ENCODE assay signal across 21 mouse cellular contexts in the genomic region with DNA sequence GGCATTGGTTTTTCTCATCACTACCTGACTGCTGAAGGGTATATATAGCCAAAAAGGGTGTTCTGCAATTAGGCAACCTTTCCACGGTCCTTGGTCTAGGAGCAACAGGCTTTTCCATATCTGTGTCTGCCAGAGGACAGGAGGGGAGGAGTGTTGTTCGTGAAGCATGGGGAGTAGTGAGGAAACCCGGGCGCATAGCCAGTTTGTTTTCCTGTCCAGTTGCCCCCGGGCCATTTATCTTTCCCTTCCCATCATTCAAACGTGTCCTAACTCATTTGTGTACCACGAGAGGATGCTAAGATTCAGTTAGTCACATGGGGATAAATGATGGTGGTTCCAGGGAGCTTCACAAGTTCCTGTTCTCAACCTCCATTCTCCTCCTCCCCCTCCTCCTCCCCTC.
A peak's percentile ranks its signal among the peaks of the same experiment; 100 is the strongest.
DNase-seq lines count a peak whose midpoint lies in the region; ATAC-seq and TF ChIP-seq lines count a peak whose summit lies in the region.
"Had no signal": no experiment of that assay in that cellular context is flagged by ENCODE, and none has a peak within 500 bp of the region (broad histone marks: within the 10 kb centered on the region; RNA-seq: fewer than 3 reads in every experiment).

No protein-coding gene starts in this region.

- no peak overlapping the region for H3K9ac ChIP-seq in kidney, embryonic 15.5 days
- H3K9ac ChIP-seq in lung, embryonic 14.5 days: no peak overlapping the region
- H3K9ac ChIP-seq: forebrain, embryonic 15.5 days; heart, embryonic 13.5 days; intestine, embryonic 15.5 days; limb, embryonic 12.5 days; liver, postnatal 0 days had no signal

- H3K27ac ChIP-seq in kidney, embryonic 15.5 days: no peak overlapping the region
- H3K27ac ChIP-seq in lung, embryonic 14.5 days (ENCODE audit: low read depth): no peak overlapping the region
- H3K27ac ChIP-seq: forebrain, embryonic 15.5 days; heart, embryonic 13.5 days; hindbrain, embryonic 10.5 days; intestine, embryonic 15.5 days; limb, embryonic 12.5 days; macrophage had no signal

- H3K4me3 ChIP-seq in kidney, embryonic 15.5 days (replicated peaks): no peak overlapping the region
- H3K4me3 ChIP-seq in lung, embryonic 14.5 days (ENCODE audit: low read depth, low read length): no peak overlapping the region
- H3K4me3 ChIP-seq: forebrain, embryonic 15.5 days; heart, embryonic 13.5 days; hindbrain, embryonic 10.5 days; intestine, embryonic 15.5 days; limb, embryonic 12.5 days had no signal

- TF ChIP-seq CTCF in lung, embryonic 14.5 days (IDR thresholded peaks at IDR 0.05; ENCODE audit: low read depth): no peak

- intact Hi-C loops in heart, postnatal 36 days (cut with DNase I): no loop called here

- DNase-seq in heart, adult 11 months: peak; percentile 71
- no peak for DNase-seq in heart, postnatal 36 days
- peak; percentile 51 for DNase-seq in kidney, postnatal 10 days
- peak; percentile 57 for DNase-seq in lung, embryonic 14.5 days
- no peak for DNase-seq in lung, postnatal 4 days
- DNase-seq in Muller cell, postnatal 12 days (ENCODE audit: inconsistent ontology term): peak; percentile 7
- DNase-seq: adrenal gland, postnatal 25 days; cerebellum, adult 8-10 months; liver, postnatal 0 days; thymus, adult 18-20 months; thymus, postnatal 36 days had no signal

- H3K4me1 ChIP-seq in kidney, embryonic 15.5 days: peaks cover 17% of the 10 kb centered on the region
- H3K4me1 ChIP-seq in lung, embryonic 14.5 days (ENCODE audit: insufficient read depth): no peaks in the 10 kb centered on the region

- no peaks in the 10 kb centered on the region for H3K9me3 ChIP-seq in kidney, embryonic 15.5 days (replicated peaks)
- H3K9me3 ChIP-seq in lung, embryonic 14.5 days (ENCODE audit: low read depth, low read length): no peaks in the 10 kb centered on the region
- H3K9me3 ChIP-seq: forebrain, embryonic 15.5 days; heart, embryonic 13.5 days; hindbrain, embryonic 10.5 days; intestine, embryonic 15.5 days; limb, embryonic 12.5 days had no signal

- no peak overlapping the region for H3K4me2 ChIP-seq in kidney, embryonic 15.5 days
- no peak overlapping the region for H3K4me2 ChIP-seq in lung, embryonic 14.5 days
- H3K4me2 ChIP-seq: forebrain, embryonic 15.5 days; heart, embryonic 13.5 days; intestine, embryonic 15.5 days; limb, embryonic 12.5 days; liver, embryonic 11.5 days had no signal

- ATAC-seq in kidney, embryonic 15.5 days (replicated peaks; ENCODE audit: low FRiP score): no peak
- no peak for ATAC-seq in lung, embryonic 14.5 days (ENCODE audit: insufficient read depth)
- ATAC-seq: CD4-positive, CD25-positive, alpha-beta regulatory T cell, adult 4 months; forebrain, embryonic 15.5 days; hindbrain, embryonic 16.5 days; intestine, embryonic 15.5 days; liver, postnatal 0 days had no signal

- no peaks in the 10 kb centered on the region for H3K27me3 ChIP-seq in kidney, embryonic 15.5 days
- H3K27me3 ChIP-seq in lung, embryonic 14.5 days (ENCODE audit: insufficient read depth, low read length): no peaks in the 10 kb centered on the region
- H3K27me3 ChIP-seq: forebrain, embryonic 15.5 days; heart, embryonic 13.5 days; intestine, embryonic 15.5 days; limb, embryonic 12.5 days had no signal

- WGBS in kidney, embryonic 15.5 days: 24% methylated on average over 7 of the region's 7 CpGs
- WGBS in lung, embryonic 14.5 days: 29% methylated on average over 7 of the region's 7 CpGs

- no peaks in the 10 kb centered on the region for H3K36me3 ChIP-seq in kidney, embryonic 15.5 days
- no peaks in the 10 kb centered on the region for H3K36me3 ChIP-seq in lung, embryonic 14.5 days (ENCODE audit: insufficient read depth)
- H3K36me3 ChIP-seq: forebrain, embryonic 15.5 days; heart, embryonic 13.5 days; hindbrain, embryonic 10.5 days; intestine, embryonic 15.5 days; limb, embryonic 12.5 days had no signal

Comparison
In these comparisons a context has a peak if more than half of its experiments do, and no peak if none do; other contexts are left out.
1. DNase-seq: peak in heart, adult 11 months (single experiment), kidney, postnatal 10 days (single experiment), lung, embryonic 14.5 days (single experiment) and Muller cell, postnatal 12 days (single experiment); none in heart, postnatal 36 days (0 of 2) and lung, postnatal 4 days (0 of 2).